Mouse (Mus musculus) thymus, adult 2 months (tissue): ENCODE measurements around the gene Tnf.

ENCODE experiments used
- CTCF ChIP-seq: fragments of 200-500 bp; IDR thresholded peaks from 2 replicates; pipeline ENCODE4 v1.5.1; 2012; ENCODE audit warnings: mild to moderate bottlenecking, control low read depth, low read length, moderate library complexity, borderline replicate concordance; ENCODE audit not compliant: control insufficient read depth, poor library complexity, insufficient read depth; ENCODE audit errors: extremely low read depth
- POLR2A ChIP-seq: fragments of 200-500 bp; IDR thresholded peaks from 2 replicates; pipeline ENCODE4 v1.6.1; 2012; ENCODE audit warnings: mild to moderate bottlenecking, low read length, control low read depth, moderate library complexity; ENCODE audit not compliant: control insufficient read depth, poor library complexity, insufficient read depth; ENCODE audit errors: extremely low read depth

- TF ChIP-seq POLR2A (no peak), CTCF (no peak)
These were observed 15.1 kb downstream of the Tnf start for GRCm38 (mm10) chr17:35186681-35187080.
